Mouse (Mus musculus) MEL (cell line): ENCODE measurements around the gene Palm3.

ENCODE experiments used
- CHD1 ChIP-seq: IDR thresholded peaks from 2 replicates; pipeline ENCODE4 v1.6.1; 2012; ENCODE audit warnings: low read depth, mild to moderate bottlenecking, inconsistent platforms, low read length, improper control_type of control experiment
- CHD2 ChIP-seq: IDR thresholded peaks from 2 replicates; pipeline ENCODE4 v1.6.1; 2011; ENCODE audit warnings: low read length, improper control_type of control experiment
- CTCF ChIP-seq, 3 experiments: IDR thresholded peaks in 2 of 3; conservative IDR thresholded peaks in 1 of 3; 2 replicates each; pipeline ENCODE4 v1.5.1; 2011 to 2012; ENCODE audit warnings: low read length in 3 of 3, low read depth in 2 of 3, mild to moderate bottlenecking in 2 of 3, improper control_type of control experiment in 1 of 3, inconsistent platforms in 1 of 3, mixed read lengths in 1 of 3, moderate library complexity in 1 of 3; ENCODE audit not compliant: control insufficient read depth in 1 of 3, insufficient read depth in 1 of 3, poor library complexity in 1 of 3, severe bottlenecking in 1 of 3
- ETS1 ChIP-seq: IDR thresholded peaks from 2 replicates; pipeline ENCODE4 v1.6.1; 2012; ENCODE audit warnings: low read depth, mild to moderate bottlenecking, inconsistent platforms, low read length, improper control_type of control experiment, moderate library complexity
- KAT2A ChIP-seq: conservative IDR thresholded peaks from 2 replicates; pipeline ENCODE4 v1.6.1; 2012; ENCODE audit warnings: low read depth, low read length, improper control_type of control experiment, inconsistent platforms
- MAFK ChIP-seq: IDR thresholded peaks from 2 replicates; pipeline ENCODE4 v1.6.1; 2011; ENCODE audit warnings: low read depth, mild to moderate bottlenecking, low read length, improper control_type of control experiment, borderline replicate concordance
- MAX ChIP-seq: IDR thresholded peaks from 2 replicates; pipeline ENCODE4 v1.6.1; 2011; ENCODE audit warnings: low read length, improper control_type of control experiment
- MYC ChIP-seq: IDR thresholded peaks from 2 replicates; pipeline ENCODE4 v1.6.1; 2011; ENCODE audit warnings: low read depth, mild to moderate bottlenecking, low read length, improper control_type of control experiment, moderate library complexity
- NRF1 ChIP-seq: IDR thresholded peaks from 2 replicates; pipeline ENCODE4 v1.6.1; 2014; ENCODE audit warnings: low read depth, mild to moderate bottlenecking, inconsistent platforms, low read length, improper control_type of control experiment, moderate library complexity; ENCODE audit not compliant: poor library complexity, insufficient read depth, severe bottlenecking
- POLR2A ChIP-seq, 2 experiments: IDR thresholded peaks; 2 replicates each; pipeline ENCODE4 v1.6.1; 2011 to 2012; ENCODE audit warnings: low read length in 2 of 2, mild to moderate bottlenecking in 2 of 2, control low read depth in 1 of 2, improper control_type of control experiment in 1 of 2, low read depth in 1 of 2, moderate library complexity in 1 of 2; ENCODE audit not compliant: control insufficient read depth in 1 of 2, insufficient read depth in 1 of 2, poor library complexity in 1 of 2
- ZC3H11A ChIP-seq: IDR thresholded peaks from 2 replicates; pipeline ENCODE4 v1.6.1; 2012; ENCODE audit warnings: low read depth, mild to moderate bottlenecking, inconsistent platforms, low read length, improper control_type of control experiment
- ZMIZ1 ChIP-seq: IDR thresholded peaks from 2 replicates; pipeline ENCODE4 v1.6.1; 2012; ENCODE audit warnings: low read depth, mild to moderate bottlenecking, inconsistent platforms, low read length, improper control_type of control experiment, moderate library complexity
- ZNF384 ChIP-seq: IDR thresholded peaks from 2 replicates; pipeline ENCODE4 v1.6.1; 2012; ENCODE audit warnings: low read depth, mild to moderate bottlenecking, inconsistent platforms, low read length, improper control_type of control experiment

GRCm38 (mm10) chr8:84071921-84072320 is 50.6 kb downstream of the Palm3 start:
- TF ChIP-seq CTCF (IDR thresholded peaks at IDR 0.05 in 2 of 3, conservative IDR thresholded peaks at IDR 0.05 in 1 of 3; ENCODE audit: control insufficient read depth in 1 of 3, insufficient read depth in 1 of 3, low read depth in 2 of 3, low read length in 3 of 3, poor library complexity in 1 of 3, severe bottlenecking in 1 of 3) (no peak), MAFK (no peak), POLR2A (IDR thresholded peaks at IDR 0.05; ENCODE audit: control insufficient read depth in 1 of 2, insufficient read depth in 1 of 2, low read depth in 1 of 2, low read length in 2 of 2, poor library complexity in 1 of 2) (no peak), MYC (no peak), CHD2 (no peak), ZC3H11A (no peak), ZNF384 (no peak), NRF1 (no peak), ZMIZ1 (no peak), ETS1 (no peak), MAX (no peak), KAT2A (no peak), CHD1 (no peak)
